Mouse (Mus musculus) MEL (cell line): Measurements from ENCODE around the gene Aldh16a1.

Source experiments
- CTCF ChIP-seq, 3 experiments: IDR thresholded peaks in 2 of 3; conservative IDR thresholded peaks in 1 of 3; 2 replicates each; pipeline ENCODE4 v1.5.1; 2011 to 2012; ENCODE audit warnings: low read length in 3 of 3, low read depth in 2 of 3, mild to moderate bottlenecking in 2 of 3, improper control_type of control experiment in 1 of 3, inconsistent platforms in 1 of 3, mixed read lengths in 1 of 3, moderate library complexity in 1 of 3; ENCODE audit not compliant: control insufficient read depth in 1 of 3, insufficient read depth in 1 of 3, poor library complexity in 1 of 3, severe bottlenecking in 1 of 3
- EP300 ChIP-seq, 2 experiments: IDR thresholded peaks; 2 replicates each; pipeline ENCODE4 v1.6.1; 2011; ENCODE audit warnings: improper control_type of control experiment in 2 of 2, low read length in 2 of 2, low read depth in 1 of 2, mild to moderate bottlenecking in 1 of 2
- KAT2A ChIP-seq: conservative IDR thresholded peaks from 2 replicates; pipeline ENCODE4 v1.6.1; 2012; ENCODE audit warnings: low read depth, low read length, improper control_type of control experiment, inconsistent platforms
- MAX ChIP-seq: IDR thresholded peaks from 2 replicates; pipeline ENCODE4 v1.6.1; 2011; ENCODE audit warnings: low read length, improper control_type of control experiment
- MYC ChIP-seq: IDR thresholded peaks from 2 replicates; pipeline ENCODE4 v1.6.1; 2011; ENCODE audit warnings: low read depth, mild to moderate bottlenecking, low read length, improper control_type of control experiment, moderate library complexity
- POLR2A ChIP-seq, 2 experiments: IDR thresholded peaks; 2 replicates each; pipeline ENCODE4 v1.6.1; 2011 to 2012; ENCODE audit warnings: low read length in 2 of 2, mild to moderate bottlenecking in 2 of 2, control low read depth in 1 of 2, improper control_type of control experiment in 1 of 2, low read depth in 1 of 2, moderate library complexity in 1 of 2; ENCODE audit not compliant: control insufficient read depth in 1 of 2, insufficient read depth in 1 of 2, poor library complexity in 1 of 2
- TBP ChIP-seq: IDR thresholded peaks from 2 replicates; pipeline ENCODE4 v1.8.0; 2011; ENCODE audit warnings: low read depth, low read length, improper control_type of control experiment

GRCm38 (mm10) chr7:45180896-45181477, 26.6 kb upstream of the Aldh16a1 start, which contains the start of gene Pth2:
- TF ChIP-seq MAX (no peak), KAT2A (no peak), EP300 (IDR thresholded peaks at IDR 0.05; ENCODE audit: low read depth in 1 of 2, low read length in 2 of 2) (no peak), CTCF (IDR thresholded peaks at IDR 0.05 in 2 of 3, conservative IDR thresholded peaks at IDR 0.05 in 1 of 3; ENCODE audit: control insufficient read depth in 1 of 3, insufficient read depth in 1 of 3, low read depth in 2 of 3, low read length in 3 of 3, poor library complexity in 1 of 3, severe bottlenecking in 1 of 3) (no peak), POLR2A (IDR thresholded peaks at IDR 0.05; ENCODE audit: control insufficient read depth in 1 of 2, insufficient read depth in 1 of 2, low read depth in 1 of 2, low read length in 2 of 2, poor library complexity in 1 of 2) (no peak), MYC (no peak), TBP (no peak)
